Mouse (Mus musculus): Measurements from ENCODE around the gene Vwa3a. TPM values are rescaled to one million over a fixed set of nuclear protein-coding genes. Genes with fewer than 3 reads are reported as not detected.
A peak's percentile ranks its signal among the peaks of the same experiment; 100 is the strongest.

Gene Vwa3a
- polyA plus RNA-seq, 1 experiment from 2014 or later = 2.4 TPM

DNA sequence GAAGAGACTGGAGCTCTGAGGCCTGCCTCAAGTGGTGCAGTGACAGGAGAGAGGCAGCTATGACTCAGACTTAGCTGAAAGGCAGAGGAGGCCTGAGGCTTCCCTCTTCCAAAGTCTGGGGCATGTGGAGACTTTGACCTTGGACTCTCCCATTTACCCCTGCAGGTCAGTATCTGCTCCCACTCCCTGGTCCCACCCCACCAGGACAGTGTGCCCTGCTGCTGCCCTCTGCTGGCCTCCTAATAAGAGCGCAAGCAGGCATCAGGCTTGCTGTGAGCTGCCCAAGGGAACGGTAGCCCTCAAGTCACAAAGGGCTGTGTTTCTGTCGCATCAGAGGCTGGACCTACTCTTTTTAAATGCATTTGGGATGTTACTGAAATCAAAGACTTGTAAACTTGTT, 87.3 kb downstream of the Vwa3a start:
- Histone ChIP-seq H3K4me2 (replicated peaks; ENCODE audit: low read depth, low read length) (no peak overlapping the region), H3K27ac (ENCODE audit: low read length) (no peak overlapping the region), H3K4me1 (ENCODE audit: insufficient read depth, low read depth, low read length) (peaks cover 10% of the 10 kb centered on the region; the same call in 1 of the 2 replicates), H3K36me3 (ENCODE audit: insufficient read depth, low read length) (no peaks in the 10 kb centered on the region), H3K9me3 (ENCODE audit: low read length) (no peaks in the 10 kb centered on the region), H3K27me3 (replicated peaks; ENCODE audit: insufficient read depth, low read length) (no peaks in the 10 kb centered on the region), H3K4me3 (ENCODE audit: low read depth, low read length) (no peak overlapping the region), H3K9ac (replicated peaks; ENCODE audit: low read depth) (no peak overlapping the region)
- ATAC-seq = no peak
- peak; percentile 46 for DNase-seq (ENCODE audit: low spot score)
- WGBS = 14% methylated on average over 3 of the region's 3 CpGs
- TF ChIP-seq CTCF (IDR thresholded peaks at IDR 0.05) (peak; percentile 81), EP300 (IDR thresholded peaks at IDR 0.05) (no peak)

DNA sequence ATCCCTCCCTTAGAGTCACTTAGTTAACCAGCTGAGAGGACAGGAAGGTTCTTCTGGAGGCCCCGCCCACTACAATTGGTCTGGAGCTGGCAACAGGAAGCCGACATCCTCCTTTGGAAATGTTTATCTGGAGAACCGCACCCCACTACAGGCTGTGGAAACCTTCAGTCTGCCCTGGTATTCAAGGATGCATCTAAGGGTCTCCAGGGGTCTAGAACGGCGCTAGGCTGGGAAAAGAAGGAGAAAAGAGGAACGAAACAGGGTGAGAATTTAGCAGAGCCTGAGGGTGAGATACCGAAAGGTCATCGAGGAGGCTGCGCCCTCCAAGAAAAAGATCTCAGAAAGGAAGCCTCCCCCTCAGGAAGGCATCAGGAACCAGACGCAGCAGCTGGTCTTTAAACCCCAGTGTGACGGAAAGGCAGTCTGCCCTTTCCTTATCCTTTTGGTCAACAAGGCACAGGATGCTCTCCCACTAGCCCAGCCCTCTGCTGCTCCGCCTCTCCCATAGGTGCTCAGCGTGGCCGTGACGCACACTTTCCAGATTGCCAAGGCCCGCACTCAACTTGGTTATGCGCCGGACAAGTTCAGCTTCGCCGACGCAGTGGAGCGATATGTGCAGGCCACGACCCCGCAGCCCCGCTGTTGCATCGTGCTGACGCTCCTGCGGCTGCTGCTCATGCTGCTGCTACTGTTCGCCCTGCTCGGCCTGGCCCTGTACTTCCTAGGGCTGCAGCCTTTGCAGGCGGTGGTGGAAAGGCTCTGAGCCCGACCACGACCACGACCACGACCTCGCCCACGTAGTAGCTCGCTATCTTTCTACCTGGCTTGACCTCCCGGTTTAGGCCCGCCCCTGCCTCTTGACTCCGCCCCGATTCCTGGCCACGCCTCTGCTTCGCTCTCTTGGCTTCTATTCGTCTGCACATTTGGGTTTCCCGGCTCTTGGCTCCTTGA, 91.6 kb downstream of the Vwa3a start:
- DNase-seq (ENCODE audit: low spot score) (peak; percentile 85), ATAC-seq (peak; percentile 69)
- Histone ChIP-seq H3K9me3 (ENCODE audit: low read length) (no peaks in the 10 kb centered on the region), H3K27ac (ENCODE audit: low read length) (peak overlapping the region; percentile 92), H3K27me3 (replicated peaks; ENCODE audit: insufficient read depth, low read length) (no peaks in the 10 kb centered on the region), H3K9ac (replicated peaks; ENCODE audit: low read depth) (peak overlapping the region; percentile 37), H3K4me2 (replicated peaks; ENCODE audit: low read depth, low read length) (peak overlapping the region; percentile 97), H3K4me1 (ENCODE audit: insufficient read depth, low read depth, low read length) (peaks cover 11% of the 10 kb centered on the region; the same call in 1 of the 2 replicates), H3K4me3 (ENCODE audit: low read depth, low read length) (peak overlapping the region; percentile 62), H3K36me3 (ENCODE audit: insufficient read depth, low read length) (no peaks in the 10 kb centered on the region)
- WGBS = 1% methylated on average over 46 of the region's 46 CpGs
- TF ChIP-seq CTCF (IDR thresholded peaks at IDR 0.05) = no peak; the same call in 1 of the 2 replicates
- TF ChIP-seq EP300 (IDR thresholded peaks at IDR 0.05) = peak; percentile 37; the same call in 1 of the 2 replicates

DNA sequence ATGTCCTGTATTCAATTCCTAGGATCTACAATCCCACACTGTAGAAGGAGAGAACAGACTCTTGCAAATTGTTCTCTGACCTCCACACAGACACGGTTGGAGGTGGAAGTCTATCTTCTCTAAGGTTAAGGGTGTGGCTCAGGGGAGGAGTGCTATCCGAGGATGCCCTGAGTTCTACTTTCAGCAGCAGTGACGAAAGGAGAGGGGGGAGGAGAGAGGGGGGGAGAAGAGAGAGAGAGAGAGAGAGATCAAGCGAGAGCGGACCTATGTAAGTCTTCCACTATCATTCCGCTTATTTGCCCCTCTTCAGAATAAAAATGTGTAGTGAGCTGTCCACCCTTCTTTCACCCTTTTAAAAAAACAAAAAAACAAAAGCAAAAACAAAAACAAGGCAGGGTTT, 95.3 kb downstream of the Vwa3a start:
- Histone ChIP-seq H3K9me3 (ENCODE audit: low read length) (no peaks in the 10 kb centered on the region), H3K9ac (replicated peaks; ENCODE audit: low read depth) (no peak overlapping the region), H3K4me1 (ENCODE audit: insufficient read depth, low read depth, low read length) (peaks cover 11% of the 10 kb centered on the region; the same call in 1 of the 2 replicates), H3K4me3 (ENCODE audit: low read depth, low read length) (peak overlapping the region; percentile 64), H3K4me2 (replicated peaks; ENCODE audit: low read depth, low read length) (peak overlapping the region; percentile 39), H3K36me3 (ENCODE audit: insufficient read depth, low read length) (no peaks in the 10 kb centered on the region), H3K27ac (ENCODE audit: low read length) (no peak overlapping the region), H3K27me3 (replicated peaks; ENCODE audit: insufficient read depth, low read length) (no peaks in the 10 kb centered on the region)
- DNase-seq (ENCODE audit: low spot score) (peak; percentile 35), ATAC-seq (no peak)
- TF ChIP-seq EP300 (IDR thresholded peaks at IDR 0.05) (no peak), CTCF (IDR thresholded peaks at IDR 0.05) (no peak)
- WGBS = 36% methylated on average over 6 of the region's 6 CpGs

DNA sequence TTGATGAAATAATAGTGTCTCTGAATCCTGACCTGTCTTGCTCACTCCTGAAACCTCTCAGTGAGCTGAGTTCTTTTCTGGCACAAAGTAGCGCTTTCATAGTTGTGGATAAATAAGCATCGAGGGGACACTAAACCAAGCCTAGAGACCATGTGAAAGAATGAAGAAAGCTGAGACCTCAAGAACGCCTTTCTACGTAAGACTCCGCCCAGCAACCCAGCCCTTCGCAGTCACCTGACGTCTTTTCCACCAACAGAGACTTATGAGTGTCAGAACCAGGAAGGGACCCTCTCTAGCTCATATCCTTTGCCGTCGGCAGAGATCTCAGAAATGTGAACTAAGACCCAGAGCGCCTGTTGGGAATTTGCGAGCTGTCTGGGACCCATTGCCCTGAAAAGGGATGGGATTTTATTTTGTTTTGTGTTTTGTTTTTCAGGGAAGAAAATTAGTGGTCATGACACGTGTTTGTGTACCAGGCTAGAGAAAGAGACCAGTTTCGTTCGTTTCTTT, 95.8 kb downstream of the Vwa3a start:
- Histone ChIP-seq H3K27me3 (replicated peaks; ENCODE audit: insufficient read depth, low read length) (no peaks in the 10 kb centered on the region), H3K27ac (ENCODE audit: low read length) (peak overlapping the region; percentile 54), H3K9me3 (ENCODE audit: low read length) (no peaks in the 10 kb centered on the region), H3K9ac (replicated peaks; ENCODE audit: low read depth) (no peak overlapping the region), H3K36me3 (ENCODE audit: insufficient read depth, low read length) (no peaks in the 10 kb centered on the region), H3K4me2 (replicated peaks; ENCODE audit: low read depth, low read length) (peak overlapping the region; percentile 39), H3K4me3 (ENCODE audit: low read depth, low read length) (peak overlapping the region; percentile 64), H3K4me1 (ENCODE audit: insufficient read depth, low read depth, low read length) (peaks cover 10% of the 10 kb centered on the region; the same call in 1 of the 2 replicates)
- DNase-seq (ENCODE audit: low spot score) = peak; percentile 97
- ATAC-seq = peak; percentile 81
- TF ChIP-seq CTCF (IDR thresholded peaks at IDR 0.05) = no peak
- no peak for TF ChIP-seq EP300 (IDR thresholded peaks at IDR 0.05)
- 3% methylated on average over 14 of the region's 14 CpGs for WGBS

DNA sequence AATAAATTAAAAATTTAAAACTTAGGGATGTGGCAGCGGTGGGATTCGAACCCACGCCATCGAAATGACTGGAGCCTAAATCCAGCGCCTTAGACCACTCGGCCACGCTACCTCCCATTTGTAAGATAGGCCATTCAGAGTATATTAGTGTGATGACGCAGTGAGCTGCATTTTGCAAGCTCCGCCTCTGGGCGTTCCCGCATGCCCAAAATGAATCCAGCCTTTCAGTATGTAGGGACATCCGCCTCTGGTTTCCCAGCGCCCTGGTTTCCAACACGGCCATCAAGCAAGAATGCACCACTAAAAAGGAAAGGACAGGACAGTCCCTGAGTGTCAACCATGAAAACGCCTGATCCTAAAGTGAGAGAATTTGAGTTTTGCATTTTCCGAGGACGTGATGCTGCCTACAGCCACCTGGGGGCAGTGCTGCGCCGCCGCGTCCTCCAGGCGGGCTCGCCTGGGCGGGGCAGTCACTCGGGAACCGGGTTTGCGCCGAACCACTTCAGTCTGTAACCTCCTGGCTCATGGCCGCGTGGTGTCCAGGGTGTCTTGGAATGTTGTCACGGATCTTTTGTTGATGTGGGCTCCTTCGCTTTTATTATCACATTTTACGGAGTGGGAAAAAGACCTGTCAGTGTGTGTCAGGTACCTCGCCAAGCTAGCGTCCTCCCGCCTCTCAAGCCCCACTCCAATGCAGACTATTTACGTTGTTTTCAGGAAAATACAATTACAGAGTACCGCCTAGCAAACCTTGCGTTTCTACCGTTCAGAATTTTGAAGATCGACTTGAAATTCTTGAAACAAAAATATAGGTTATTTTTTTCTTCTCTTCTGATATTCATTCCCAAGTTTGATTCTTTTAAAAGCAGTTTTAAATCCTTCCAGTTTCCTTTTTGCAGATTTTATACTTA, 96.6 kb downstream of the Vwa3a start:
- ATAC-seq (peak; percentile 89), DNase-seq (ENCODE audit: low spot score) (peak; percentile 95)
- under 1% methylated on average over 41 of the region's 41 CpGs for WGBS
- H3K4me2 ChIP-seq (replicated peaks; ENCODE audit: low read depth, low read length) = peak overlapping the region; percentile 39
- no peaks in the 10 kb centered on the region for H3K9me3 ChIP-seq (ENCODE audit: low read length)
- peaks cover 7% of the 10 kb centered on the region; the same call in 1 of the 2 replicates for H3K4me1 ChIP-seq (ENCODE audit: insufficient read depth, low read depth, low read length)
- no peaks in the 10 kb centered on the region for H3K27me3 ChIP-seq (replicated peaks; ENCODE audit: insufficient read depth, low read length)
- peak overlapping the region; percentile 54 for H3K27ac ChIP-seq (ENCODE audit: low read length)
- H3K36me3 ChIP-seq (ENCODE audit: insufficient read depth, low read length) = no peaks in the 10 kb centered on the region
- H3K4me3 ChIP-seq (ENCODE audit: low read depth, low read length) = peak overlapping the region; percentile 64
- TF ChIP-seq CTCF (IDR thresholded peaks at IDR 0.05) (peak; percentile 99), EP300 (IDR thresholded peaks at IDR 0.05) (no peak)
- peak overlapping the region; percentile 6; the same call in 1 of the 2 replicates for H3K9ac ChIP-seq (replicated peaks; ENCODE audit: low read depth)

Measured in lung, postnatal 0 days (tissue).